Mouse (Mus musculus): ENCODE data around the gene Tcf12. TPM values are rescaled to one million over a fixed set of nuclear protein-coding genes. Genes with fewer than 3 reads are reported as not detected.

Gene Tcf12
- polyA plus RNA-seq, 1 experiment from 2014 or later: 103 TPM

- 44% methylated on average over 4 of the region's 4 CpGs for WGBS
- Histone ChIP-seq H3K9ac (peak overlapping the region; percentile 76), H3K27me3 (ENCODE audit: insufficient read depth, low read length) (no peaks in the 10 kb centered on the region), H3K4me1 (ENCODE audit: insufficient read depth) (peaks cover 6% of the 10 kb centered on the region; the same call in 1 of the 2 replicates), H3K4me2 (peak overlapping the region; percentile 79), H3K27ac (ENCODE audit: low read depth) (peak overlapping the region; percentile 94), H3K36me3 (ENCODE audit: insufficient read depth) (no peaks in the 10 kb centered on the region), H3K4me3 (ENCODE audit: low read depth, low read length) (peak overlapping the region; percentile 57), H3K9me3 (ENCODE audit: low read depth, low read length) (no peaks in the 10 kb centered on the region)
- TF ChIP-seq CTCF (IDR thresholded peaks at IDR 0.05; ENCODE audit: low read depth): no peak
- ATAC-seq (ENCODE audit: insufficient read depth) (no peak), DNase-seq (peak; percentile 39)
Observed at GRCm38 (mm10) chr9:72133772-72134245, 22.1 kb upstream of the Tcf12 start.

- Histone ChIP-seq H3K9me3 (ENCODE audit: low read depth, low read length) (no peaks in the 10 kb centered on the region), H3K9ac (peak overlapping the region; percentile 76), H3K4me2 (peak overlapping the region; percentile 79), H3K4me1 (ENCODE audit: insufficient read depth) (peaks cover 6% of the 10 kb centered on the region; the same call in 1 of the 2 replicates), H3K36me3 (ENCODE audit: insufficient read depth) (no peaks in the 10 kb centered on the region), H3K27ac (ENCODE audit: low read depth) (peak overlapping the region; percentile 94), H3K27me3 (ENCODE audit: insufficient read depth, low read length) (no peaks in the 10 kb centered on the region), H3K4me3 (ENCODE audit: low read depth, low read length) (peak overlapping the region; percentile 57)
- 1% methylated on average over 56 of the region's 56 CpGs for WGBS
- ATAC-seq (ENCODE audit: insufficient read depth) (peak; percentile 97), DNase-seq (peak; percentile 96)
- no peak for TF ChIP-seq CTCF (IDR thresholded peaks at IDR 0.05; ENCODE audit: low read depth)
Observed at GRCm38 (mm10) chr9:72133089-72133771, 21.6 kb upstream of the Tcf12 start.

DNA sequence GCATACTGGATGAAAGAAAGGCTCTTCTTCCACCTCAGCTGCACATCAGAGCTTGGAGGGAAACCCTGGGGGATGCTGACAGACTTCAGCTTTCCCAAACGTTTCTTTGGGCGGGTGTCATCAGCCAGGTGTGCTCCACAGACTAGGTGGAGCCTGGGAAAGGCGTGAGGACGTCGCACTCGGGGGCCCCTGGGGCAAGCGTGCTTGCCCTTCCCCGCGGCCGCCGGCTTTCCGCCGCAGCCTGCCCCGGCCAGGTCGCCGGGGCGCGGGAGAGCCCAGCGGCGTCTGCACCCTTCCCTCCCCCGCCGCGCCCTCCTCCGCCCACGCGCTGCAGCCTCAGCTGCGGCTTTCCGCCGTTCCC is 21.0 kb upstream of the Tcf12 start:
- Histone ChIP-seq H3K4me1 (ENCODE audit: insufficient read depth) (peaks cover 6% of the 10 kb centered on the region; the same call in 1 of the 2 replicates), H3K4me2 (peak overlapping the region; percentile 79), H3K27ac (ENCODE audit: low read depth) (peak overlapping the region; percentile 94), H3K27me3 (ENCODE audit: insufficient read depth, low read length) (no peaks in the 10 kb centered on the region), H3K4me3 (ENCODE audit: low read depth, low read length) (peak overlapping the region; percentile 57), H3K36me3 (ENCODE audit: insufficient read depth) (no peaks in the 10 kb centered on the region), H3K9ac (peak overlapping the region; percentile 76), H3K9me3 (ENCODE audit: low read depth, low read length) (no peaks in the 10 kb centered on the region)
- 1% methylated on average over 29 of the region's 29 CpGs for WGBS
- DNase-seq (no peak), ATAC-seq (ENCODE audit: insufficient read depth) (no peak; the same call in 1 of the 2 replicates)
- no peak for TF ChIP-seq CTCF (IDR thresholded peaks at IDR 0.05; ENCODE audit: low read depth)

DNA sequence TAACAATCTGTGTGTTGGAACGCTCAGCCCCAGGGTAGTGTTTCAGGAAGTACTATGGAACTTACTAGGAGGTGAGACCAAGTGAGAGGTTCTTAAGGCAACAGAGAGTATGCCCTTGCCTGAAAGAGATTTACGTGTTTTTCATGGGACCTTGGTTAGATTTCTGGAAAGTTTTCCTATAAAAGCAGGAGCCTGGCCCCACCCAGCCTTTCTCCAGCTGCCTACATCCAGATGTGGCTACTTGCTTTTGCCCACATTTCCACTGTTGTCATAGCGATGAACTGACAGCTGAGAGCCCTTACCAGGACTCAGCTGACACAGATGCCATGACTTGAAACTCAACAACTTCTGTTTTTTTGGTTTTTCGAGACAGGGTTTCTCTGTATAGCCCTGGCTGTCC is 18.2 kb upstream of the Tcf12 start:
- no peak for ATAC-seq (ENCODE audit: insufficient read depth)
- DNase-seq: no peak
- 77% methylated on average over 4 of the region's 4 CpGs for WGBS
- Histone ChIP-seq H3K36me3 (ENCODE audit: insufficient read depth) (no peaks in the 10 kb centered on the region), H3K4me2 (no peak overlapping the region), H3K4me3 (ENCODE audit: low read depth, low read length) (no peak overlapping the region), H3K9ac (no peak overlapping the region), H3K27me3 (ENCODE audit: insufficient read depth, low read length) (no peaks in the 10 kb centered on the region), H3K9me3 (ENCODE audit: low read depth, low read length) (no peaks in the 10 kb centered on the region), H3K27ac (ENCODE audit: low read depth) (no peak overlapping the region), H3K4me1 (ENCODE audit: insufficient read depth) (peaks cover 6% of the 10 kb centered on the region; the same call in 1 of the 2 replicates)
- TF ChIP-seq CTCF (IDR thresholded peaks at IDR 0.05; ENCODE audit: low read depth): no peak

GRCm38 (mm10) chr9:72125442-72125841 is 13.8 kb upstream of the Tcf12 start:
- no peaks in the 10 kb centered on the region for H3K9me3 ChIP-seq (ENCODE audit: low read depth, low read length)
- H3K36me3 ChIP-seq (ENCODE audit: insufficient read depth): no peaks in the 10 kb centered on the region
- no peaks in the 10 kb centered on the region for H3K4me1 ChIP-seq (ENCODE audit: insufficient read depth)
- no peak overlapping the region for H3K9ac ChIP-seq
- 69% methylated on average over 1 of the region's 1 CpGs for WGBS
- TF ChIP-seq CTCF (IDR thresholded peaks at IDR 0.05; ENCODE audit: low read depth): no peak
- ATAC-seq (ENCODE audit: insufficient read depth): no peak
- no peaks in the 10 kb centered on the region for H3K27me3 ChIP-seq (ENCODE audit: insufficient read depth, low read length)
- no peak overlapping the region for H3K27ac ChIP-seq (ENCODE audit: low read depth)
- no peak overlapping the region for H3K4me3 ChIP-seq (ENCODE audit: low read depth, low read length)
- no peak overlapping the region for H3K4me2 ChIP-seq
- no peak for DNase-seq

DNA sequence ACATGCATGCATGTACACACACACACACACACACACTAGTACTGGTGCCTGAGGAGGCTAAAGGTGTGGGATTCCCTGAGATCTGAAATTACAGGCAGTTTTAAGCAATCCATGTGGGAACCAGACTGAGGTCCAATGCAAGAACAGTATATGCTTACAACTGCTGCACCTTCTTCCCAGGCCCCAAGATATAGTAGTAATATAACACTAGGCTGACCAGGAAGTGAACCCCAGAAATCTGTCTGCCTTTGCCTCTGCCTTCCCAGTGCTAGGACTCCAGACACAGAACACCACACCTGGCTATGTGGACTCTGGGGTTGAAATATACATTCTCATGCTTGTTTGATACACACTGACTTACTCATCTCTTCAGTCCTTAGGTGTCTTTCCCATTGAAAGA is 6.8 kb upstream of the Tcf12 start:
- no peak for ATAC-seq (ENCODE audit: insufficient read depth)
- Histone ChIP-seq H3K27me3 (ENCODE audit: insufficient read depth, low read length) (no peaks in the 10 kb centered on the region), H3K9me3 (ENCODE audit: low read depth, low read length) (no peaks in the 10 kb centered on the region), H3K4me2 (no peak overlapping the region), H3K36me3 (ENCODE audit: insufficient read depth) (no peaks in the 10 kb centered on the region), H3K9ac (no peak overlapping the region), H3K4me1 (ENCODE audit: insufficient read depth) (no peaks in the 10 kb centered on the region), H3K27ac (ENCODE audit: low read depth) (no peak overlapping the region), H3K4me3 (ENCODE audit: low read depth, low read length) (no peak overlapping the region)
- DNase-seq: no peak
- no peak for TF ChIP-seq CTCF (IDR thresholded peaks at IDR 0.05; ENCODE audit: low read depth)

GRCm38 (mm10) chr9:72111004-72111621 is 558 bp downstream of the Tcf12 start:
- WGBS: under 1% methylated on average over 89 of the region's 90 CpGs
- peak overlapping the region; percentile 98 for H3K27ac ChIP-seq (ENCODE audit: low read depth)
- H3K4me3 ChIP-seq (ENCODE audit: low read depth, low read length): peak overlapping the region; percentile 96
- no peak for TF ChIP-seq CTCF (IDR thresholded peaks at IDR 0.05; ENCODE audit: low read depth)
- H3K4me2 ChIP-seq: peak overlapping the region; percentile 83
- no peaks in the 10 kb centered on the region for H3K9me3 ChIP-seq (ENCODE audit: low read depth, low read length)
- peak; percentile 76 for DNase-seq
- H3K4me1 ChIP-seq (ENCODE audit: insufficient read depth): 0 out of 2 replicates have a peak, but pooled peaks cover 3% of the 10 kb centered on the region
- peak; percentile 66 for ATAC-seq (ENCODE audit: insufficient read depth)
- H3K36me3 ChIP-seq (ENCODE audit: insufficient read depth): peaks cover 13% of the 10 kb centered on the region; the same call in 1 of the 2 replicates
- no peaks in the 10 kb centered on the region for H3K27me3 ChIP-seq (ENCODE audit: insufficient read depth, low read length)
- H3K9ac ChIP-seq: peak overlapping the region; percentile 100

Data from lung, embryonic 14.5 days (tissue).